Mouse (Mus musculus): Measurements from ENCODE around the gene Pheta2. TPM values are rescaled to one million over a fixed set of nuclear protein-coding genes. Genes with fewer than 3 reads are reported as not detected.
A peak's percentile ranks its signal among the peaks of the same experiment; 100 is the strongest.

Gene Pheta2
- polyA plus RNA-seq, 1 experiment from 2014 or later, result 4.3 TPM

GRCm38 (mm10) chr15:82345820-82346470 lies 7.2 kb downstream of the Pheta2 start:
- Histone ChIP-seq H3K27ac (peak overlapping the region; percentile 97), H3K9me3 (no peaks in the 10 kb centered on the region)
- under 1% methylated on average over 51 of the region's 51 CpGs for WGBS

DNA sequence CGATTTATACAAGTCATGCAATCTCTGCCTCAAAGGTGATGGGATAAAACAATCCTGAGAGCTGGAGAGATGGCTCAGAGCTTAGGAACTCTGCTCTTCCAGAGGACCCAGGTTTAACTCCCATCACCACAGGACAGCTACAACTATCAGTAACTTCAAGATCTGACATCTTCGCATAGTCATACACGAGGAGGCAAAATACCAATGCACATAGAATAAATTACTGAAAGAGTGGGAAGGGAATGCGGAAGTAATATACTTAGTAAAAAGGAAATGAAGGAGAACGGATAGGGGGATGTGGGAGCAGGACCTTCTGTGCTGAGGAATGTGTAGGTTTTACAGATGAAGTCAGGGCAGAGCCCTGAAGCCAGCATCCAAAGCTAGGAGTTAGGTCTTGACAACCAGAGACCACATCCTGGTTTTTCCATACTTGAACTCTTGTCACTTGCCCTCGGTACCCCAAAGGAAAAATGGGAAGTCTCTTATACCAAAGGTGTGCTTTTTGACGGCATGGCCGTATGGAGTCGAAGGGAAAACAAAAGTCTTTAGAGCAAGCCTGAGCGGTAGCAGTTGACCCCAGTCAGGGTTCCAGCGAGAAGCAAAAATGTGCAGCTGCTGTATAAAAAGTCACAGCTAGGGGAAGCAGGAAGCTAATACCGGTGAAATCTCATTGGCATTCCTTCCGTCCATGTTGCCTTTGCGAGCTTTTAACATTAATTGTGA lies 8.0 kb downstream of the Pheta2 start:
- H3K4me1 ChIP-seq, result peaks cover 37% of the 10 kb centered on the region
- DNase-seq (ENCODE audit: extremely low spot score, low spot score), result no peak
- 70% methylated on average over 14 of the region's 14 CpGs for whole genome bisulfite sequencing
- peak overlapping the region; percentile 83 for H3K4me3 ChIP-seq
- H3K27me3 ChIP-seq (ENCODE audit: poor library complexity, severe bottlenecking), result peaks cover 6% of the 10 kb centered on the region
- peak overlapping the region; percentile 97 for H3K27ac ChIP-seq
- no peaks in the 10 kb centered on the region for H3K9me3 ChIP-seq
- H3K36me3 ChIP-seq (replicated peaks), result peaks cover 46% of the 10 kb centered on the region

More at GRCm38 (mm10) chr15:82345820-82346470, 7.2 kb downstream of the Pheta2 start:
- Histone ChIP-seq H3K27me3 (ENCODE audit: poor library complexity, severe bottlenecking) (peaks cover 14% of the 10 kb centered on the region), H3K36me3 (replicated peaks) (peaks cover 39% of the 10 kb centered on the region), H3K4me1 (peaks cover 40% of the 10 kb centered on the region), H3K4me3 (peak overlapping the region; percentile 83)
- peak; percentile 99 for DNase-seq (ENCODE audit: extremely low spot score, low spot score)

GRCm38 (mm10) chr15:82347303-82347676 lies 8.5 kb downstream of the Pheta2 start:
- peaks cover 37% of the 10 kb centered on the region for H3K4me1 ChIP-seq
- H3K27me3 ChIP-seq (ENCODE audit: poor library complexity, severe bottlenecking), result 0 out of 2 replicates have a peak, but pooled peaks cover under 1% of the 10 kb centered on the region
- H3K4me3 ChIP-seq, result peak overlapping the region; percentile 83
- peaks cover 50% of the 10 kb centered on the region for H3K36me3 ChIP-seq (replicated peaks)
- H3K9me3 ChIP-seq, result no peaks in the 10 kb centered on the region
- WGBS, result 84% methylated on average over 4 of the region's 4 CpGs
- no peak for DNase-seq (ENCODE audit: extremely low spot score, low spot score)
- 0 out of 2 replicates have a peak overlapping the region, but pooled peaks have one; percentile 97 for H3K27ac ChIP-seq

DNA sequence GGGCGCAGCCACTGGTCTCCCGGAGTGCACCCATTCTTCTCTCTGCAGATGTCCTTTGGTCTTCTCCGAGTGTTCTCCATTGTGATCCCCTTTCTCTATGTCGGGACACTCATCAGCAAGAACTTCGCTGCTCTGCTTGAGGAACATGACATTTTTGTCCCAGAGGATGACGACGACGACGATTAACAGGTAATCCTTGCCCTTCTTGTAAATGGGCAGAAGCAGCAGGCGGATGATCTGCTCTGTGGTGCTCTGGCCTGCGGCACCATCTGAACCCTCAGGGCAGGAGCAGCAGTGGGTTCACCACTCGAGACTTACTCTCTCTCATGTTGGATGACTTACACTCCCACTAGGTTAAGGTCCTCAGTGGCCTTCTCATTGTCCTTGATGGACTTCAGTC lies 9.1 kb downstream of the Pheta2 start:
- no peaks in the 10 kb centered on the region for H3K9me3 ChIP-seq
- DNase-seq (ENCODE audit: extremely low spot score, low spot score), result no peak
- H3K27me3 ChIP-seq (ENCODE audit: poor library complexity, severe bottlenecking), result no peaks in the 10 kb centered on the region
- WGBS, result 93% methylated on average over 12 of the region's 12 CpGs
- peaks cover 42% of the 10 kb centered on the region for H3K4me1 ChIP-seq
- H3K36me3 ChIP-seq (replicated peaks), result peaks cover 50% of the 10 kb centered on the region
- H3K27ac ChIP-seq, result no peak overlapping the region
- H3K4me3 ChIP-seq, result no peak overlapping the region; the same call in 1 of the 2 replicates

DNA sequence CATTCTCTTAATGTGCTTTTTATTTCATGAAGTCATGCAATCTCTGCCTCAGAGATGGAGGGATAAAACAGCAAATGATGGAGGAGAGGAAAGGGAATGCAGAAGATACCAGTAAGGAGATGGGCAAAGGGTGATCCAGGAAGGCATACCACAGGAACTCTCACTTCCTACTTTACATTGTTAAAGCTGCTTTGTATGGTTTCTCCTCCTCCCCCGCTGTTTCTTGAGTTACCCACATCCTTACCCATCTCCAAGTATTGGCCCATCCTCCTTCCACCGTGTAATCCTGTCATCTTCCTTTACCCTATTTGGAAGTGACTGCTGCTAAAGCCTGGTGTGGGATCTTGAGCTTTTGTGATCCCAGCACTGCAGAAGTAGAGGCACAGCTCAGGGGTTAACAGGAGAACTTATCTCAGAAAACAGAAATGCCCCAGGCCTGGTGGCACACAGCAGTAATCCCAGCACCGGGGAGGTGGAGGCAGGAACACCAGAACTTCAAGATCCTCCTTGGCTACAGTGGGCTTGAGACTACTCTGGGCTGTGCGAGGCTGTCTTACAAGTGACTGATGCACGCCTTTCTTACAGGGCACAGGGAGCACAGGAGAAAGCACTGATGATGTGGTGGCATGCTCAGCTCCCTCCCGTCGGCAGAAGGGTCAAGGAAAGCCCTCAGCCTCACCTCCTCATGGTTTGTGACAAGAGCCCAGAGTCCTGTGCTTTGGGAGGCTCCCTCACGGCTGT lies 9.7 kb downstream of the Pheta2 start:
- Histone ChIP-seq H3K4me1 (peaks cover 47% of the 10 kb centered on the region), H3K4me3 (no peak overlapping the region), H3K36me3 (replicated peaks) (peaks cover 50% of the 10 kb centered on the region), H3K9me3 (no peaks in the 10 kb centered on the region), H3K27ac (no peak overlapping the region), H3K27me3 (ENCODE audit: poor library complexity, severe bottlenecking) (no peaks in the 10 kb centered on the region)
- no peak for DNase-seq (ENCODE audit: extremely low spot score, low spot score)
- 92% methylated on average over 8 of the region's 8 CpGs for WGBS

GRCm38 (mm10) chr15:82348999-82349341 lies 10.2 kb downstream of the Pheta2 start:
- no peak for DNase-seq (ENCODE audit: extremely low spot score, low spot score)
- Histone ChIP-seq H3K9me3 (no peaks in the 10 kb centered on the region), H3K27me3 (ENCODE audit: poor library complexity, severe bottlenecking) (no peaks in the 10 kb centered on the region), H3K36me3 (replicated peaks) (peaks cover 50% of the 10 kb centered on the region), H3K4me3 (no peak overlapping the region), H3K27ac (no peak overlapping the region), H3K4me1 (peaks cover 42% of the 10 kb centered on the region)
- WGBS, result 86% methylated on average over 2 of the region's 2 CpGs

DNA sequence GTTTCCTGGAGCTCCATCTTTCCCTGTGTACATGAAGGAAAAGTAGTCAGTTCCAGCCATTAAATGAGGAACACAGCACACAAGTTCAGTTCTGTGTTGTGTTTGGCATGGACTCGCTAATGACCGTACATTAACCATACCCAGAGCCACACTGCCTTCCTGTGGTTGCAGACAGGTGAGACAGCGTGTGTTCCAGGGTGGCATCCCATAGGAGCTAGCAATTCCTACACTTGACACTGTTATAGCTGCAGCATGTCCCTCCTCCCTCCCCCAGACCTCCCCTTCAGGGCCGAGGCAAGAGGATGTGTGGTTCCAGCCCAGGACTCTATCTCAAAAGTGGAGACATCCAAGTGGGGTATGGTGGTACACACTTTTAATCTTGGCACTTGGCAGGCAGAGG lies 11.6 kb downstream of the Pheta2 start:
- Histone ChIP-seq H3K4me1 (peaks cover 43% of the 10 kb centered on the region), H3K27ac (no peak overlapping the region), H3K27me3 (ENCODE audit: poor library complexity, severe bottlenecking) (no peaks in the 10 kb centered on the region), H3K4me3 (no peak overlapping the region), H3K36me3 (replicated peaks) (peaks cover 50% of the 10 kb centered on the region), H3K9me3 (no peaks in the 10 kb centered on the region)
- WGBS, result 94% methylated on average over 4 of the region's 4 CpGs
- DNase-seq (ENCODE audit: extremely low spot score, low spot score), result no peak

DNA sequence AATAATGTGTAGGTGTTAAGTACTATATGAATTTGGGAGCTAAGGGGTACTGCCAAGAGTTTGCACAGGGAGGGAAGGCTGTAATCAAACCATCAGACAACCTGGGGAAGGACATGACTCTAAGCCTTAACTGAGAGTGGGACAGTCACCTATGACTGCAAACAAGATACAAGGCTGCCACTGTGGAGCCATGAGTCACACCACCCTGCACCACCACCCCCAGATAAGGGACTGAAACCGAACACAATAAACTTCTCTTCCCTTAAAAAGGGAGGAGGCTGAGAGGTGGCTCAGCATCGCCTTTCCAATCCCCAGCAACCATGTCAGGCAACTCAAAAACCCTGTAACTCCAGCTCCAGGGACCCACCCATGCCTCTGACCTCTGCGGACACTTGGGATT lies 12.7 kb downstream of the Pheta2 start:
- Histone ChIP-seq H3K27ac (no peak overlapping the region), H3K27me3 (ENCODE audit: poor library complexity, severe bottlenecking) (no peaks in the 10 kb centered on the region), H3K4me1 (peaks cover 42% of the 10 kb centered on the region), H3K9me3 (no peaks in the 10 kb centered on the region), H3K36me3 (replicated peaks) (peaks cover 50% of the 10 kb centered on the region), H3K4me3 (peak overlapping the region; percentile 14; the same call in 1 of the 2 replicates)
- WGBS, result 88% methylated on average over 3 of the region's 3 CpGs
- DNase-seq (ENCODE audit: extremely low spot score, low spot score), result no peak

DNA sequence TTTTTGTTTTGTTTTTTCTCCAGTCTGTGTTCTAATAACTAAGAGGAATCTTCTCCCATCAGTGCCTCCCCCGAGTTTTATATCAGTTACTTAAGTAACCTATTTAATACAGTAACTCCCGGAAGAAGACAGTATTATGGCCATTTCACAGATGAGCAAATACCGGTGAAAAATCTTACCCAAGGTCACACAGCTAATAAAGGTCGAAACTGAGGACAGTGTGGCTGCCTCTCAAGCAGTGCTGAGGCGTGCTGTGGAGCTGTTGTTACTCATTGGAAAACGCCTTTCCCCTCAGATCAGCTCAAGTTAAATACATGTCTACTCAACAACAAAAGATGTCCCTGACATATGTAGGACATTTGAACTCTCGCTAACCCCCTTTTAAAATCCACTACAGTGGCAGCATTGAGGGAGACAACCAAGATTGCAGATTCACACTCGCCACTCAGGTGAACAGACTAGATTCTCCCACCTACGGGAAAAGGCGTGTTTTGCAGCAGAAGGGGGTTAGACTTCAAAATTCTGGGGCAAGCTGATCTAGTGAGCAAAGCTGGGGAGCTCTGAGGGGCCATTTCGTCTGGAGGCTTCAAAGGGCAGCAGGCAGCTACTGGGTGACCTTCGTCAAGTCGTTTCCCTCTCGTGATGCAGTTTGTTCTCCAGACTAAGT lies 14.5 kb downstream of the Pheta2 start:
- WGBS, result 38% methylated on average over 14 of the region's 14 CpGs
- Histone ChIP-seq H3K4me3 (peak overlapping the region; percentile 98), H3K4me1 (peaks cover 30% of the 10 kb centered on the region), H3K36me3 (replicated peaks) (peaks cover 38% of the 10 kb centered on the region), H3K27ac (peak overlapping the region; percentile 96), H3K9me3 (no peaks in the 10 kb centered on the region), H3K27me3 (ENCODE audit: poor library complexity, severe bottlenecking) (no peaks in the 10 kb centered on the region)
- DNase-seq (ENCODE audit: extremely low spot score, low spot score), result no peak

DNA sequence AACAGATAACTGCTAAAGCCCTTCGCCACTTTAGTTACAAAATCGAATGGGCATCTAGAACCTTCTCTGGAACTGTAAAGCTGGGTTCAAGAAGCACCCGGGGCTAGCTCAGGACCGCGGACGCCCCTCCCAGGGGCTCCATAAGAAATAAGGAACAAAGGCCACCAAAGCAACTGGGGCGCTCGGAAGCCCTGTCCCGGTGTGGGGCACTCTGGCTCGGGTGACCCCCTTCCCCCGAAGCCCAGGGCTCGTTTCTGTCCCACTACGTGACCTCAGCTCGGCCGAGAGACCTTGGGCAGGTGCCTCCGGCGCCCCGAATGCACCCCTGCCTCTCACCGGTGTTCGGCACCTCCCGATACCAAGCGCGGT lies 15.0 kb downstream of the Pheta2 start:
- WGBS, result under 1% methylated on average over 23 of the region's 23 CpGs
- Histone ChIP-seq H3K4me1 (peaks cover 33% of the 10 kb centered on the region), H3K27me3 (ENCODE audit: poor library complexity, severe bottlenecking) (no peaks in the 10 kb centered on the region), H3K36me3 (replicated peaks) (peaks cover 33% of the 10 kb centered on the region), H3K4me3 (peak overlapping the region; percentile 98), H3K9me3 (no peaks in the 10 kb centered on the region), H3K27ac (peak overlapping the region; percentile 96)
- DNase-seq (ENCODE audit: extremely low spot score, low spot score), result no peak

DNA sequence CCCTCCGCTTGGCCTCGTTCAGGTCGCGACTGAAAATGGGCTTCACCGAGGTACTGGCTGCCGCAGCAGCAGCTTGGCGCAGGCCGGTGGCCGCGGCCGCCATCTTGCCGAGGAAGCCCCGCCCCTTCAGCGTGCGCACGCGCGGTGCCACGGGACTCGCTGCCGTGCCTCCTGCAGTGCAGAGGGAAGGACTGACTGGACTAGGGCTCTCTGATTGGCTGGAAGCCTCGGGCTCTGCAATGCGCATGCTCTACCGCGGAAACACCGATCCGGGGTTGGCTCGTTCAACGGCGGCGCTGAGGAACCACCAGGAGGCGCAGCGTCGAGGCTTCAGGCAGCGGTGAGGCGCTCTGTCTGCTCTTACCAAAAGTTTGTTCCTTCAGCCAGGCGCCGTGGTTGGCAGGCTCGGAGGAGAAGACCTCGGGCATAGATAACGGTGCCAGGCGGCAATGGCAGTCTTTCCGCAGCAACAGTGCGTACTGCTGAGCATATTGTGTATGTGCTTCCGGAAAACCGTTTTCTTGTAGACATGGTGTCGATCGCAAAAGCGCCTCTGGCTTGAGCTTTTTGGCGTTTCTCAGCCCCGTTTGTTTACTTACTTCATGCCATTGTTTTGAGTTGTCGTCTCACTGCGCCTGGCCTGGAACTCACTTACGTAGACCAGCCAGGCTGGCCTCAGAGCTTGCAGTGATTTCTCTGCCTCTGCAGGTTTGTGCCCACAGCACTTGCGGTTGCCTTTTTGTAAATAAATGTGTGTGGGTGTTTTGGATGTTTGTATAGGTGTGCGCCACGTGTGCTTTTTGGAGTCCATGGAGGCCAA lies 15.6 kb downstream of the Pheta2 start, which contains the start of gene Ndufa6:
Gene Ndufa6, minus strand, starts transcription at position 197 of the 820 bp plus-strand sequence.
- WGBS, result 3% methylated on average over 57 of the region's 57 CpGs
- DNase-seq (ENCODE audit: extremely low spot score, low spot score), result peak; percentile 99
- Histone ChIP-seq H3K4me1 (peaks cover 35% of the 10 kb centered on the region), H3K27me3 (ENCODE audit: poor library complexity, severe bottlenecking) (no peaks in the 10 kb centered on the region), H3K27ac (peak within 1 kb of the TSS; percentile 96), H3K36me3 (replicated peaks) (peaks cover 27% of the 10 kb centered on the region), H3K9me3 (no peaks in the 10 kb centered on the region), H3K4me3 (peak within 1 kb of the TSS; percentile 98)
